Mouse (Mus musculus) E14TG2a.4 (cell line): ENCODE results near the gene Chsy1.

ENCODE experiments used
- H3K27me3 ChIP-seq: 2 replicates; pipeline ENCODE4 v1.6.1; 2014; ENCODE audit warnings: low read length, control low read depth; ENCODE audit not compliant: insufficient read depth
- H3K36me3 ChIP-seq: 2 replicates; pipeline ENCODE4 v1.6.1; 2014; ENCODE audit warnings: low read length, control low read depth; ENCODE audit not compliant: insufficient read depth
- H3K4me1 ChIP-seq: replicated peaks from 2 replicates; pipeline ENCODE4 v1.6.1; 2014; ENCODE audit warnings: low read depth, low read length, control low read depth
- H3K4me3 ChIP-seq: replicated peaks from 2 replicates; pipeline ENCODE4 v1.5.1; 2014; ENCODE audit warnings: mild to moderate bottlenecking, low read length
- H3K9me3 ChIP-seq: 2 replicates; pipeline ENCODE4 v1.6.1; 2014; ENCODE audit warnings: low read length, control low read depth
- CTCF ChIP-seq: conservative IDR thresholded peaks from 2 replicates; pipeline ENCODE4 v1.5.1; 2014; ENCODE audit warnings: low read length
- NANOG ChIP-seq: IDR thresholded peaks from 2 replicates; pipeline ENCODE4 v1.6.1; 2014; ENCODE audit warnings: borderline replicate concordance, low read length, mixed read lengths
- POU5F1 ChIP-seq: IDR thresholded peaks from 2 replicates; pipeline ENCODE4 v1.6.1; 2014; ENCODE audit warnings: low read length, borderline replicate concordance

Gene Chsy1

GRCm38 (mm10) chr7:66128857-66129256 is 19.5 kb downstream of the Chsy1 start:
- Histone ChIP-seq H3K36me3 (peaks cover 45% of the 10 kb centered on the region), H3K4me3 (no peak overlapping the region), H3K27me3 (no peaks in the 10 kb centered on the region), H3K4me1 (peaks cover 10% of the 10 kb centered on the region), H3K9me3 (peaks cover 4% of the 10 kb centered on the region; the same call in 1 of the 2 replicates)
- TF ChIP-seq POU5F1 = no peak
- no peak for TF ChIP-seq CTCF
- TF ChIP-seq NANOG = no peak

GRCm38 (mm10) chr7:66130296-66130695 is 21.0 kb downstream of the Chsy1 start:
- Histone ChIP-seq H3K27me3 (no peaks in the 10 kb centered on the region), H3K4me3 (no peak overlapping the region), H3K4me1 (peaks cover 9% of the 10 kb centered on the region; the same call in 1 of the 2 replicates), H3K9me3 (peaks cover 4% of the 10 kb centered on the region; the same call in 1 of the 2 replicates), H3K36me3 (peaks cover 40% of the 10 kb centered on the region)
- TF ChIP-seq NANOG (no peak), CTCF (no peak), POU5F1 (no peak)

GRCm38 (mm10) chr7:66131776-66132421 is 22.6 kb downstream of the Chsy1 start:
- no peak for TF ChIP-seq POU5F1
- no peak for TF ChIP-seq NANOG
- TF ChIP-seq CTCF = no peak
- Histone ChIP-seq H3K4me1 (peaks cover 16% of the 10 kb centered on the region; the same call in 1 of the 2 replicates), H3K9me3 (peaks cover 4% of the 10 kb centered on the region; the same call in 1 of the 2 replicates), H3K27me3 (no peaks in the 10 kb centered on the region), H3K36me3 (peaks cover 24% of the 10 kb centered on the region), H3K4me3 (no peak overlapping the region)

- Histone ChIP-seq H3K4me3 (no peak overlapping the region), H3K36me3 (peaks cover 20% of the 10 kb centered on the region), H3K9me3 (peaks cover 4% of the 10 kb centered on the region; the same call in 1 of the 2 replicates), H3K4me1 (peaks cover 10% of the 10 kb centered on the region; the same call in 1 of the 2 replicates), H3K27me3 (no peaks in the 10 kb centered on the region)
- TF ChIP-seq NANOG = no peak
Observed at GRCm38 (mm10) chr7:66134154-66134553, 24.8 kb downstream of the Chsy1 start.

GRCm38 (mm10) chr7:66135644-66136043 is 26.3 kb downstream of the Chsy1 start:
- Histone ChIP-seq H3K36me3 (peaks cover 20% of the 10 kb centered on the region), H3K9me3 (peaks cover 4% of the 10 kb centered on the region; the same call in 1 of the 2 replicates), H3K4me3 (no peak overlapping the region), H3K4me1 (peaks cover 10% of the 10 kb centered on the region; the same call in 1 of the 2 replicates), H3K27me3 (no peaks in the 10 kb centered on the region)
- no peak; the same call in 1 of the 2 replicates for TF ChIP-seq NANOG
- no peak for TF ChIP-seq POU5F1
- TF ChIP-seq CTCF = no peak

- H3K27me3 ChIP-seq = no peaks in the 10 kb centered on the region
- peaks cover 17% of the 10 kb centered on the region for H3K36me3 ChIP-seq
- no peak overlapping the region for H3K4me3 ChIP-seq
- H3K9me3 ChIP-seq = peaks cover 4% of the 10 kb centered on the region; the same call in 1 of the 2 replicates
- TF ChIP-seq NANOG (no peak), CTCF (no peak), POU5F1 (no peak)
- peaks cover 10% of the 10 kb centered on the region; the same call in 1 of the 2 replicates for H3K4me1 ChIP-seq
Observed at GRCm38 (mm10) chr7:66136187-66136586, 26.9 kb downstream of the Chsy1 start.

- no peaks in the 10 kb centered on the region for H3K9me3 ChIP-seq
- peaks cover 10% of the 10 kb centered on the region; the same call in 1 of the 2 replicates for H3K4me1 ChIP-seq
- no peak overlapping the region for H3K4me3 ChIP-seq
- H3K27me3 ChIP-seq = no peaks in the 10 kb centered on the region
- peaks cover 11% of the 10 kb centered on the region for H3K36me3 ChIP-seq
- TF ChIP-seq NANOG = no peak
- TF ChIP-seq CTCF = no peak
- no peak for TF ChIP-seq POU5F1
Observed at GRCm38 (mm10) chr7:66137309-66137708, 28.0 kb downstream of the Chsy1 start.

- Histone ChIP-seq H3K27me3 (no peaks in the 10 kb centered on the region), H3K4me3 (no peak overlapping the region), H3K4me1 (peaks cover 10% of the 10 kb centered on the region; the same call in 1 of the 2 replicates), H3K36me3 (peaks cover 11% of the 10 kb centered on the region), H3K9me3 (no peaks in the 10 kb centered on the region)
- TF ChIP-seq NANOG (no peak), POU5F1 (no peak), CTCF (no peak)
Observed at GRCm38 (mm10) chr7:66138301-66138700, 29.0 kb downstream of the Chsy1 start.
